Mouse (Mus musculus): ENCODE results near the gene Ptov1. TPM values are rescaled to one million over a fixed set of nuclear protein-coding genes. Genes with fewer than 3 reads are reported as not detected.

Ptov1 gene
- polyA plus RNA-seq, 2 experiments = 471 to 751 TPM

DNA sequence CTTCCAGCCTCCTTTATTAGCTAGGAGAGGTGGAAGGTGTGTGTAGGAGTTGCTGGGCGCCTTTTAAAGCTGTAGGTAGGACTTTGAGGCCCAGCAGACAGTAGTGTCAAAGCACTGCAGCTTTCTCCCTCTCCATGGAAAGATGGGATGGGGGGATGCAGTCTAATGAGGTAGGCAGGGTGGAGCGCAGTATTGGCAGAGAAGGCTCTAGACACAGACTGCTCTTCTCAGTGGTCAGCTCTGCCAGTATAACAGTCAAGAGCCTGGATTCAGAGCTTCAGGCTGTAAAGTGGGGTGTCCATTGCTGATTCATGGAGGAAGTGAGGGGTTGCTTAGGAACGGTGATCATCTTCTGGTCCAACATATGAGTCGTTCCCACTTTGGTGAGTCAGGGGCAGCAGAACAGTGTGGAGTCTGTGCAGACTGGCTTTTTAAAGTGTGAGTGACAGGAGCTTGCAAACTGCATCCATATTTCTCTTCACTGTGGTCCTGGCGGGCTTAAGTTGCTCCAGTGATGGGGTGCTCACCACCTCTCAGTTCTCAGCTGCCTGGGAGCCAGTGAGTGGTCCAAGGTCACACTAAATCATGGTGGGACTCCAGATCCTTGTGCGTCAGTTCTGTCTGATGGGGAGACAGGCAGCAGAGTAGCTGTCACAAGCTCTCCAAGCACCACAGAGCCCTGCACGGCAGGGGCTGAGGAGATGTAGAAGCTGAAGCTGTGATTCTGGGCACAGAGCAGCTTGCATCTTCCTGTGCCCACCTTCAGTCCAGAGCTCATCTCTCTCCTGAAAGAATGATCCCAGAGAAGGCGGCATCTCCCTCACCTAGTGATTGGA is 18.6 kb downstream of the Ptov1 start:
- Histone ChIP-seq H3K27ac (replicated peaks; ENCODE audit: low read depth, low read length) (peak overlapping the region; percentile 99), H3K4me3 (replicated peaks; ENCODE audit: low read length) (peak overlapping the region; percentile 87), H3K27me3 (ENCODE audit: control insufficient read depth, insufficient read depth, low read length) (no peaks in the 10 kb centered on the region), H3K9me3 (ENCODE audit: control insufficient read depth, low read length) (no peaks in the 10 kb centered on the region), H3K36me3 (ENCODE audit: control insufficient read depth, insufficient read depth, low read length) (peaks cover 27% of the 10 kb centered on the region), H3K9ac (ENCODE audit: low read depth, low read length, severe bottlenecking) (peak overlapping the region; percentile 76), H3K4me2 (replicated peaks; ENCODE audit: low read depth, low read length, severe bottlenecking) (peak overlapping the region; percentile 82), H3K4me1 (ENCODE audit: control insufficient read depth, insufficient read depth, low read length) (peaks cover 24% of the 10 kb centered on the region)
- DNase-seq (ENCODE audit: low spot score) (no peak), ATAC-seq (ENCODE audit: low FRiP score, low read depth) (no peak)
- 76% methylated on average over 8 of the region's 8 CpGs for WGBS
- TF ChIP-seq POLR2A (IDR thresholded peaks at IDR 0.05; ENCODE audit: borderline replicate concordance, extremely low read depth, insufficient read depth, insufficient read length) = no peak

DNA sequence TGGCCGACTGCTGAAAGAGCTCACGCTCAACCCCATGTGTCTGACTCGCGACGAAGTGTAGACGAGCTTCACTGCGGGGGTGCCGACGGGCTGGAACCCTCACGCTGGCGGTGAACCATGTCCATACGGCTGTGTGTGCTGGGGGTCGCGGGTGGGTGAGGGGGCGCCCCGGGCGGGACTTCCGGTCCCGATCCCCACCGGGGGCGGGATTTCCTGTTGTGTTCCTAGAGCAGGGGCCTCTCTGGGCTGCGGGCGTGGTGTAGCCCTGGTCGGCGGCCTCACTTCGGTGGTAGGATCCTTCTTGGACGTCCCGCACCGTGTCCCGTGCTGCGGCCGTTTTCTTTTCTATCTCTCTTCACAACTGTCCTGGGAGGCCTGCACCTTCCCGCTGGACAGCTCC is 19.4 kb downstream of the Ptov1 start:
- H3K4me1 ChIP-seq (ENCODE audit: control insufficient read depth, insufficient read depth, low read length) = peaks cover 23% of the 10 kb centered on the region
- H3K27ac ChIP-seq (replicated peaks; ENCODE audit: low read depth, low read length) = peak overlapping the region; percentile 99
- peak; percentile 91 for DNase-seq (ENCODE audit: low spot score)
- no peaks in the 10 kb centered on the region for H3K9me3 ChIP-seq (ENCODE audit: control insufficient read depth, low read length)
- peaks cover 36% of the 10 kb centered on the region for H3K36me3 ChIP-seq (ENCODE audit: control insufficient read depth, insufficient read depth, low read length)
- TF ChIP-seq POLR2A (IDR thresholded peaks at IDR 0.05; ENCODE audit: borderline replicate concordance, extremely low read depth, insufficient read depth, insufficient read length) = no peak
- peak overlapping the region; percentile 82 for H3K4me2 ChIP-seq (replicated peaks; ENCODE audit: low read depth, low read length, severe bottlenecking)
- WGBS = 5% methylated on average over 26 of the region's 33 CpGs
- ATAC-seq (ENCODE audit: low FRiP score, low read depth) = peak; percentile 58
- H3K9ac ChIP-seq (ENCODE audit: low read depth, low read length, severe bottlenecking) = peak overlapping the region; percentile 76
- H3K27me3 ChIP-seq (ENCODE audit: control insufficient read depth, insufficient read depth, low read length) = no peaks in the 10 kb centered on the region
- peak overlapping the region; percentile 87 for H3K4me3 ChIP-seq (replicated peaks; ENCODE audit: low read length)

DNA sequence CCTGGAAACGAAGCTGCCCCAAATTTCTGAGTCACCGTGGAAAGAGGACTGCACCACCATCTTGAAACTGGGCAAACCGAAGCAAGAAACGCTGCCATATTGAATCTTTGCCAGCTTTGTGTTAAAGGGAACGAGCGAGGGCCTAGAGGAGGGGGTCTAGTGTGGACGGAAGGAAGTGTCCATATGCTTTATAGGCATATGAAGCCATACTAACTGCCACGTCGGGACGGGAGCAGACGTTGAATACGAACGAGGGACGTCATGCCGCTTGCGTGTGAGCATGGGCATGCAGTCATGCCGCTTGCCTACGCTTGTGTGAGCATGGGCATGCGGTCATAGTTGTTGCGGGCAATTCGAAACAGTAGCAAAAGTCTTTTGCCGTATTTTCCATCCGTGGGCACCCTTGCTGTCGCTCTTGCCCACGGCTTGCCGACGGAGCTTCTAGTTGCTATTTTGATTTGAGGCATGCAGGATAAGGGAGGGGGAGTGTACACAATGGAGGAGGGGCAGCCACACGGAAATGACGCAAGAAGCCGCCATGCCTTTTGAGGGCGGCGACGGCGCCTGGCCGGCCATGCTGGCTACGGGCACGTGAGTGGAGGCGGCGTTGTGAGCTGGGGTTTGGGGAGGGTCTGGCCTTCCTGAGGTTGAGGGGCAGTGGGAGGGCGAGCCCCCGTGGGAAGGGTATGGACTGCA is 20.0 kb downstream of the Ptov1 start:
- peaks cover 41% of the 10 kb centered on the region for H3K36me3 ChIP-seq (ENCODE audit: control insufficient read depth, insufficient read depth, low read length)
- H3K4me2 ChIP-seq (replicated peaks; ENCODE audit: low read depth, low read length, severe bottlenecking) = peak overlapping the region; percentile 82
- peak overlapping the region; percentile 87 for H3K4me3 ChIP-seq (replicated peaks; ENCODE audit: low read length)
- H3K27ac ChIP-seq (replicated peaks; ENCODE audit: low read depth, low read length) = peak overlapping the region; percentile 99
- ATAC-seq (ENCODE audit: low FRiP score, low read depth) (peak; percentile 81), DNase-seq (ENCODE audit: low spot score) (peak; percentile 97)
- H3K27me3 ChIP-seq (ENCODE audit: control insufficient read depth, insufficient read depth, low read length) = no peaks in the 10 kb centered on the region
- peak overlapping the region; percentile 76 for H3K9ac ChIP-seq (ENCODE audit: low read depth, low read length, severe bottlenecking)
- 0% methylated on average over 41 of the region's 41 CpGs for WGBS
- 0 out of 2 replicates have a peak, but pooled peaks have one; percentile 25 for TF ChIP-seq POLR2A (IDR thresholded peaks at IDR 0.05; ENCODE audit: borderline replicate concordance, extremely low read depth, insufficient read depth, insufficient read length)
- no peaks in the 10 kb centered on the region for H3K9me3 ChIP-seq (ENCODE audit: control insufficient read depth, low read length)
- H3K4me1 ChIP-seq (ENCODE audit: control insufficient read depth, insufficient read depth, low read length) = peaks cover 19% of the 10 kb centered on the region

DNA sequence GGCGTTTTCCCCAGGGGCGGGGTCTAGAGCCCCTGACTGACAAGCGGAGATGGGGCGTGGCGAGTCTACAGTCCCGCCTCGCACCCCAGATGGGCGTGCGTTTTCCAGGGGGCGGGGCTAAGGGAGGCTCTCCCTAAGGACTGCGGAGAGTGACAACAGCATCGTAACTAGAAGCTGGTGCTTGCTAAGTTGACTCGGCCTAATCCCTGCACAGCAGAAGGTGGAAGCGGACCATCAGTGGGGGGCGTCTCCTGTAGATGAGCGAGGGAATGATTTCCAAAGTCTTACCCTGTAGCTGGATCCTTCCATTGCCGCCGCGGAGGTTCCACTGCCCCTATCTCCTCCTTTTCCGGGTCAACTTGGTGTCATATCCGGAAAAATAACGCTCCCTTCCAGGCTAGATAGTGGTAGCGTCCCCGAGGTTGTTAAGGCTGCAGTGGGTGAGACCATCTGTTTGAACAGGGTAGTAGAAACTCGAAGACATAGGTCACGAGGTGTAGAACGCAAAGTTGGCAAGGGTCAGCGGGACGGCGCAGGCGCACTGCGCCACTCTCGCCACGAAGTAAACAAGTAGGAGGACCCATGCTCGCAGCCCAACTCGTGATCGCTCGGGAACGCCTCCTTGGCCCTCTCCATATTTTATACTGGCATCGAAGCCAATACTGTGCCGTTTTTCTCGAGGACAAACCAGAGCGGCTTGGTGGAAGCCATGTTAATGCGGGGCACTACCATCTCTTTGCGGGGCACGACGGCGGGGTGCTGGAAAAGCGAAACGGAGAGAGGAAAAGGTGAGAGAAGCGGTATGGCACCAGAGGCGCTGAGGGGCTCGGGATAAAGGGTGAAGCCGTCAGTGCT is 20.8 kb downstream of the Ptov1 start, which contains the start of the genes Akt1s1 and Tbc1d17:
Akt1s1 (plus strand) TSS at position 431 of the 855 bp plus-strand sequence.
Tbc1d17 (minus strand) TSS at position 519 of the 855 bp plus-strand sequence.
- no peaks in the 10 kb centered on the region for H3K9me3 ChIP-seq (ENCODE audit: control insufficient read depth, low read length)
- peak within 1 kb of the TSS; percentile 76 for H3K9ac ChIP-seq (ENCODE audit: low read depth, low read length, severe bottlenecking)
- DNase-seq (ENCODE audit: low spot score) = peak; percentile 99
- H3K4me2 ChIP-seq (replicated peaks; ENCODE audit: low read depth, low read length, severe bottlenecking) = peak within 1 kb of the TSS; percentile 82
- H3K4me1 ChIP-seq (ENCODE audit: control insufficient read depth, insufficient read depth, low read length) = peaks cover 16% of the 10 kb centered on the region
- no peak for TF ChIP-seq POLR2A (IDR thresholded peaks at IDR 0.05; ENCODE audit: borderline replicate concordance, extremely low read depth, insufficient read depth, insufficient read length)
- H3K27ac ChIP-seq (replicated peaks; ENCODE audit: low read depth, low read length) = peak within 1 kb of the TSS; percentile 99
- peak; percentile 84 for ATAC-seq (ENCODE audit: low FRiP score, low read depth)
- H3K27me3 ChIP-seq (ENCODE audit: control insufficient read depth, insufficient read depth, low read length) = no peaks in the 10 kb centered on the region
- WGBS = 2% methylated on average over 54 of the region's 54 CpGs
- H3K36me3 ChIP-seq (ENCODE audit: control insufficient read depth, insufficient read depth, low read length) = peaks cover 49% of the 10 kb centered on the region
- H3K4me3 ChIP-seq (replicated peaks; ENCODE audit: low read length) = peak within 1 kb of the TSS; percentile 87
